Mouse (Mus musculus) forebrain, embryonic 11.5 days (tissue): ENCODE data around the gene Acot7. TPM values are rescaled to one million over a fixed set of nuclear protein-coding genes. Genes with fewer than 3 reads are reported as not detected.
"Not testable (repeated sequence)": the region's sequence is repeated elsewhere in the genome, so short reads cannot be mapped to it uniquely, and the experiment has no call there.

Experiments used
- ATAC-seq: fragments of 200-750 bp; cut with Nextera tagmentation; replicated peaks from 2 replicates; pipeline ENCODE4 v1.8.0; 2017; ENCODE audit warnings: moderate TSS enrichment; ENCODE audit not compliant: low FRiP score
- DNase-seq: peaks from one replicate; pipeline ENCODE4 v3.0.0-alpha.2; 2017; ENCODE audit warnings: low spot score
- H3K27ac ChIP-seq: fragments of 300-500 bp; sonication (generic); 2 replicates; pipeline ENCODE4 v1.5.1; 2014; ENCODE audit warnings: low read depth, low read length
- H3K27me3 ChIP-seq: fragments of 300-500 bp; sonication (generic); 2 replicates; pipeline ENCODE4 v1.6.1; 2014; ENCODE audit warnings: mild to moderate bottlenecking, low read length, mixed read lengths; ENCODE audit not compliant: control insufficient read depth, insufficient read depth
- H3K36me3 ChIP-seq: fragments of 300-500 bp; sonication (generic); 2 replicates; pipeline ENCODE4 v1.6.1; 2014; ENCODE audit warnings: mild to moderate bottlenecking, low read length, moderate library complexity, mixed read lengths; ENCODE audit not compliant: control insufficient read depth, insufficient read depth
- H3K4me1 ChIP-seq: fragments of 300-500 bp; sonication (generic); replicated peaks from 2 replicates; pipeline ENCODE4 v1.6.1; 2014; ENCODE audit warnings: low read length, mixed read lengths; ENCODE audit not compliant: control insufficient read depth, insufficient read depth
- H3K4me2 ChIP-seq: fragments of 300-500 bp; sonication (generic); 2 replicates; pipeline ENCODE4 v1.6.1; 2014; ENCODE audit warnings: low read depth, mild to moderate bottlenecking, low read length, moderate library complexity, mixed read lengths; ENCODE audit not compliant: severe bottlenecking
- H3K4me3 ChIP-seq: fragments of 300-500 bp; sonication (generic); 2 replicates; pipeline ENCODE4 v1.5.1; 2014; ENCODE audit warnings: low read depth, low read length
- H3K9ac ChIP-seq: fragments of 300-500 bp; sonication (generic); 2 replicates; pipeline ENCODE4 v1.6.1; 2014; ENCODE audit warnings: low read length
- H3K9me3 ChIP-seq: fragments of 300-500 bp; sonication (generic); 2 replicates; pipeline ENCODE4 v1.6.1; 2016; ENCODE audit warnings: low read length, mixed read lengths; ENCODE audit not compliant: control insufficient read depth
- WGBS: fragments of 180-500 bp; shearing (Covaris S2); extraction: QIAGEN DNeasy Blood & Tissue Kit; methylation state at CpG from one replicate; pipeline ENCODE4 v1.1.7; 2014; 5-methylcytosine and 5-hydroxymethylcytosine counted together
- polyA plus RNA-seq: library from polyadenylated mRNA; unstranded; fragments of >200 nt; fragmentation: Nextera tagmentation; extraction: Ambion mirVana; gene quantifications from 2 replicates; pipeline ENCODE4 v1.2.1, GENCODE M21; 2014

The Acot7 gene
- polyA plus RNA-seq, 1 experiment from 2014 or later = 75.1 TPM

DNA sequence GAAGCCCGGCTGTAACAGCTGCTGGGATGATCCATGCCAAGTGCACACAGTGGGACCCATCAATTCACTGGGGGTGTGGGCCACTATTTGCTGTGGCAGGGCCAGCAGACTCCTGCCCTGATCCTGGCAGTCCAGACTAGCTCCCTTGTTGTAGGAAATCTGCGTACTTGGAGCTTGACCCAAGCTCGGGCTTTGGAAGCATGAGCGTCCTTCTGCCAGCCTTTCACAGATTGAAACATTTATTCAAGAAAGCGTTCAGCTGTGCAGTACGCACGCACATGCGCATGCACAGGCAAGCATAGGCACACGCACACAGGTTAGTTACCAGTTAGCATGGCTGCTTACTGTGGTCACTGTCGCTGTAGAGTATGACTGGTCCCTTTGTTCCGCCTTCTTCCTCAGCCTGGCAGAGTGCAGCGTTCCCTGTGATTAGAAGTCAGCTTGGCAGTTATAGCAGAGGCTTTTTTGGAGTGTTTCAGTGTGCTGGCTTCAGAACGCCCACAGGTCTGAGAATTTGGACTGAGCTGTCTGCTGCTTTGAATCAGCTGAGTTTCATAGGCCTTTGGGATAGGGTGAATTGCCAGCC, 49.1 kb downstream of the Acot7 start:
- no peak overlapping the region for H3K4me2 ChIP-seq
- H3K9me3 ChIP-seq = no peaks in the 10 kb centered on the region
- no peak overlapping the region for H3K27ac ChIP-seq
- no peak overlapping the region for H3K4me3 ChIP-seq
- no peak for ATAC-seq
- H3K4me1 ChIP-seq = peaks cover 5% of the 10 kb centered on the region
- 87% methylated on average over 13 of the region's 13 CpGs for WGBS
- no peak overlapping the region for H3K9ac ChIP-seq
- H3K36me3 ChIP-seq = no peaks in the 10 kb centered on the region
- no peak for DNase-seq
- 0 out of 2 replicates have a peak, but pooled peaks cover 2% of the 10 kb centered on the region for H3K27me3 ChIP-seq

DNA sequence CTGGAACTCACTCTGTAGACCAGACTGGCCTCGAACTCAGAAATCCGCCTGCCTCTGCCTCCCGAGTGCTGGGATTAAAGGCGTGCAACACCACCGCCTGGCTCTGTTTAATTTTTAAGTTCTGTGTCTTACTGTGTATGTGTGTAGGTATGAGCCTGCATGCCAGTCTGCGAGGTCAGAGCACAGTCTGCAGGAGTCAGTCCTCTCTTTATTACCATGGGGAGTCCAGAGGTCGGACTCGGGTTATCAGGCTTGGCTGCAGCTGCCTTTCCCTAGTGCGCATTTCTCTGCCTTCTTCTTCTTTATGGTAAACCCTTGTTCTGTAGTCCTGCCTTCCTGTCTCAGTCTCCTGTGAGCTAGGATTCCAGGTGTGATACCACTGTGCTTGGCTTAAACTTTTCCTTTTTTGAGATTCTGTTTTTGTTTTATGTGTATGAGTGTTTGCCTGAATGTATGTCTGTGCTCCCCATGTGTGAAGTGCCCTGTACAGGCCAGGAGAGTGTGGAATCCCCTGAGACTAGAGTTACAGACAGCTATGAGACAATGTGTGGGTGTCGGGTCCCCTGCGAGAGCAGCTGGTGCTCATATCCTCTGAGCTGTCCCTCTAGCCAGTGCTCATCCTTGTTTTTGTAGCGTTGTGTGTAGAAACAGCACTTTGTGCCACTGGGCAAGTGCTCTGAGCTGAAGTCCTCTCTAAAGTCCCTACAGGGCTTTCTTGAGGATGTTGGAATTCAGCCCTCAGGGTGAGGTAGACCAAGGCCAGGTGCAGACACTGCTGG, 50.0 kb downstream of the Acot7 start:
- no peaks in the 10 kb centered on the region for H3K9me3 ChIP-seq
- H3K36me3 ChIP-seq = no peaks in the 10 kb centered on the region
- H3K4me1 ChIP-seq = no peaks in the 10 kb centered on the region
- H3K27me3 ChIP-seq = no peaks in the 10 kb centered on the region
- no peak overlapping the region for H3K9ac ChIP-seq
- no peak overlapping the region for H3K4me2 ChIP-seq
- ATAC-seq = no peak
- H3K4me3 ChIP-seq = no peak overlapping the region
- DNase-seq = no peak
- WGBS = 95% methylated on average over 12 of the region's 12 CpGs
- H3K27ac ChIP-seq = no peak overlapping the region

DNA sequence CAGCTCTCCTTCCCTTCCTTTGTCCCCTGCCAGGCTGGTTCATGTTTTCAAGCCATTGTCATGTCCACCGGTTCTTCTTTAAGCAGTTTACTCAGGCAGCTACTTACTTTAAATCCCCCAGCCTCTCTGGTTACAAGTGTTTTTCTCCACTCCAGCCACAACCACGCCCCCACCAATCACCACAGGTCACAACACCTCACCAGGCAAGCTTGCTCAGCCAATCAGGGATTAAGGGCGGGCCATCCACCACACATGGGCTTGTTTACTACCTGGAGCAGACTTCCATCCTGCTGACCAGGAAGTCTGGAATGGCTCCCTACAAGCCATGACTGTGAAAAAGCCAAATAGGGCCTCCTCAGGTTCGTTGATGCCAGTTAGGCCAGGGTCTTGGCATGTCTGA, 52.4 kb downstream of the Acot7 start:
- H3K27me3 ChIP-seq, H3K27ac ChIP-seq, H3K4me2 ChIP-seq, H3K9ac ChIP-seq, H3K4me3 ChIP-seq, DNase-seq, H3K9me3 ChIP-seq, H3K36me3 ChIP-seq, H3K4me1 ChIP-seq, ATAC-seq: not testable (repeated sequence)
- 45% methylated on average over 4 of the region's 4 CpGs for WGBS

DNA sequence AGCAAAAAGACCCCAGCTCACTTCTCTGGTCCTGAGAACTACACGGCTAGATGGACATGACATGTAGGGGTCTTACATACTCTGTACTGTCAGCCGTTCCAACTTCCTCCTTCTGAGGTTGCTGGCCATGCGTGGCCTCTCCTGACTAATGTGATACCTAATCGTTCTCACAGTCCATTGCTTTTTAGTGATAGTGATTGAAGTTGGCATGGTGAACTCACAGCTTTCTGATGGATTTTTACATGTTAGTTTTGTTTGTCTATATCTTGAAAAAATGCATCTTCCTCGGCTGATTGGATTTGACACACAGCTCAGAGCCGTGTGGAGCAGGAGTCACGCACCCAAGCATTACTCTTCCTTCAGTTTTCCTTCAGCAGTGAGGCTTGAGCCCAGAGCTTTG, 53.4 kb downstream of the Acot7 start:
- no peak overlapping the region for H3K9ac ChIP-seq
- H3K27ac ChIP-seq = no peak overlapping the region
- DNase-seq (no peak), ATAC-seq (no peak)
- no peaks in the 10 kb centered on the region for H3K27me3 ChIP-seq
- no peak overlapping the region for H3K4me3 ChIP-seq
- 92% methylated on average over 7 of the region's 7 CpGs for WGBS
- no peaks in the 10 kb centered on the region for H3K36me3 ChIP-seq
- no peak overlapping the region for H3K4me2 ChIP-seq
- H3K4me1 ChIP-seq = no peaks in the 10 kb centered on the region
- H3K9me3 ChIP-seq = no peaks in the 10 kb centered on the region

DNA sequence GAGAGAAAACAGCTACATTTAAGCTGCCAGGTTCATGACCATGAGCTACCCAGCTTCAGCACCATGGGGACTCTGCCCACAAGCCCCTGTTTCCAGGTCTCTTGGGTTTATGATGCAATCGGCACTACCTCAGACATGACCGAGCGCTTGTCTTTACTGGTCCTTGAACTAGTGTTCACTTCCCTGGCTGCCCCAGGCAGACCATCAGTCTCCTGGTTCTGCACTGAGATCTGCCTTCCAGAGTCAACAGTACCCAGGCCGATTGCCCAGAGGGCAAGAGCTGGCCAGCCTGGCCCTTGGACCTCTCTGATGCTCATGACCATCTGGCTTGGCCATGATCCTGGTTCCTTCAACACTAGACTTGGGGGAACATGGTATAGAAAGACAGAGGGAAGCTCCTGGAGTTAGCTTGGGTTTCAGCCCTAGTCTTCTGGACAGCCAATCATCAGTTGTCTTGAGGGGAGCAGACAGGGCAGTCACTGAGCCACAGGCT, 54.5 kb downstream of the Acot7 start:
- Histone ChIP-seq H3K4me2 (no peak overlapping the region), H3K9ac (no peak overlapping the region), H3K27ac (no peak overlapping the region), H3K36me3 (no peaks in the 10 kb centered on the region), H3K27me3 (no peaks in the 10 kb centered on the region), H3K9me3 (no peaks in the 10 kb centered on the region), H3K4me3 (no peak overlapping the region), H3K4me1 (no peaks in the 10 kb centered on the region)
- 93% methylated on average over 4 of the region's 4 CpGs for WGBS
- DNase-seq = no peak
- ATAC-seq = no peak

DNA sequence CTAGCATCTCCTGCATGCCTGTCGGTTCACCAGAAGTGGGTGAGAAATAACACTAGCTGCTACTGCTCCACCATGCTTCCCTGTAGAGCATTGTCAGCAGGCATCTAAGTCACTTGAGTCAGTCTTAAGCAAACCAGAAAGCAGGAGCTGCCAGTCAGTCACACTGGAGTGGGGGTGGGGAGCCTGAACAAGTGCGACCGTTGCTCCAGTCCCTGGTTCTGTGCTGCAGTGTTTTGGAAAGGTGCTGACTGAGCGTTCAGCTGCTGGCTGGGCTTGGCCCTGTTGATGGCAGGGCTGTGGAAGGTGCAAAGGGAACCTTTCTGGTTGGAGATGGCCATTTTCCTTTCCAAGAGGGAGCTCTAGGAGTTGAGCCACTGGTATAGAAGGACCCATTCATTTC, 62.0 kb downstream of the Acot7 start:
- 70% methylated on average over 4 of the region's 4 CpGs for WGBS
- Histone ChIP-seq H3K27ac (no peak overlapping the region), H3K36me3 (no peaks in the 10 kb centered on the region)

DNA sequence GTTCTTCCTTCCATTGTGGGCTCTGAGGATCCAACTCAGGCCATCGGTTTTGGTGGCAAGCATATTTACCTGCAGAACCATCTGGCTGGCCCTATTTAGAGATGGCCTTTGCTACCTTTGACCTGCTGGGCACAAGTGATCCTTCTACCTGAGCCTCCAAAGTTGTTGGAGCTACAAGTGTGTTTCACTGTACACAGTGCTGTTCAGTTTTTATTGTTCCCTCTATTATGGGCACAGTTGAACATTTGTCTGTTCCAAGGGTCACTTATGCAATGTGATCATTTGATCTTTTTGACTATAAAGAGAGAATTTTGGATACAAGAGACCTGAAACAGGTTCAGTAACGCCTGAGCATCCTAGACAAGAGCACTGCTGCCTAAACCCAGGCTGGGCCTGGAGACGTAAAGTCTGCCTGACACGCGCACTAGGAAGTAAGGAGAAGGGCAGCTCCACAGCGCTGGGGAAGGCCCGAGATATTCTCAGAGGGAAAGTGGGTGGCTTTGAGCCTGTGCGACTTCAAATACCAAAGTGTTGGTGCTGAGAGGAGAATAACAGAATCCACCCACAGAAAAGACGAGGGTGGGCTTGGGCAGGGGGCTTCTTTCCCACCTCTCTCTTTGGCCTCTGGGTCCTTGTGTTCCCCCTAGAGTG, 65.4 kb downstream of the Acot7 start:
- 88% methylated on average over 9 of the region's 9 CpGs for WGBS

More for the DNA sequence above, 62.0 kb downstream of the Acot7 start:
- Histone ChIP-seq H3K4me1 (no peaks in the 10 kb centered on the region), H3K9ac (no peak overlapping the region), H3K9me3 (no peaks in the 10 kb centered on the region), H3K27me3 (no peaks in the 10 kb centered on the region), H3K4me2 (no peak overlapping the region), H3K4me3 (no peak overlapping the region)
- ATAC-seq (no peak), DNase-seq (no peak)

DNA sequence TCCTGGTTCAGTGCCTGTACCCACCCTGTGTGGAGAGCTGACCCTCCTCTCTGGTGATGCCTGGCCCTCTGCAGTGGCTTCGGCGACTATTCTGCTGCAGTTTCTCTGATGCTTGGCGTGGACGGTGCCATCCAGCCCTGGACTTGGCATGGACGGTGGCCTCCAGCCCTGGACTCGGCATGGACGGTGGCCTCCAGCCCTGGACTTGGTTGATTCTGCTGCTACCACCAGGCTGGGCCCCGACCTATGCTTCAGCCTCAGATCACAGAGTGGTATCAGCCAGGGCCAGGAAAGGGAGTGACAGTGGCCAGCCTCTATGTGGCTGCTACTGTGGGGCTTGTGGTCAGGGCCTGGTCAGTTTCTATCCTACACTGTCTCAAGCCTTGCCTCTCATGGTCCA, 66.0 kb downstream of the Acot7 start:
- DNase-seq (no peak), ATAC-seq (no peak)
- Histone ChIP-seq H3K4me3 (no peak overlapping the region), H3K9me3 (no peaks in the 10 kb centered on the region), H3K36me3 (no peaks in the 10 kb centered on the region), H3K4me2 (no peak overlapping the region), H3K27me3 (no peaks in the 10 kb centered on the region), H3K4me1 (no peaks in the 10 kb centered on the region), H3K9ac (no peak overlapping the region), H3K27ac (no peak overlapping the region)
- WGBS = 90% methylated on average over 8 of the region's 8 CpGs

More for the DNA sequence above, 65.4 kb downstream of the Acot7 start:
- Histone ChIP-seq H3K4me2 (no peak overlapping the region), H3K9me3 (no peaks in the 10 kb centered on the region), H3K27ac (no peak overlapping the region), H3K4me1 (no peaks in the 10 kb centered on the region), H3K36me3 (no peaks in the 10 kb centered on the region), H3K9ac (no peak overlapping the region), H3K4me3 (no peak overlapping the region), H3K27me3 (no peaks in the 10 kb centered on the region)
- ATAC-seq = no peak
- DNase-seq = no peak
